Mouse (Mus musculus) induced T-regulatory cell, adult 2 months (primary cell): ENCODE results near the gene Xpot.

Source experiments
- DNase-seq: peaks from one replicate; pipeline ENCODE4 v3.0.0-alpha.2; 2012; ENCODE audit warnings: low read depth

The Xpot gene

GRCm38 (mm10) chr10:121622431-121622830, 3.7 kb downstream of the Xpot start:
- no peak for DNase-seq

- no peak for DNase-seq
These were observed 10.2 kb downstream of the Xpot start for GRCm38 (mm10) chr10:121615935-121616334.

- no peak for DNase-seq
These were observed 10.8 kb downstream of the Xpot start for GRCm38 (mm10) chr10:121615146-121615870.

- DNase-seq: no peak
These were observed 12.6 kb downstream of the Xpot start for GRCm38 (mm10) chr10:121613570-121613969.

- no peak for DNase-seq
These were observed 13.7 kb downstream of the Xpot start for GRCm38 (mm10) chr10:121612448-121612847.

DNA sequence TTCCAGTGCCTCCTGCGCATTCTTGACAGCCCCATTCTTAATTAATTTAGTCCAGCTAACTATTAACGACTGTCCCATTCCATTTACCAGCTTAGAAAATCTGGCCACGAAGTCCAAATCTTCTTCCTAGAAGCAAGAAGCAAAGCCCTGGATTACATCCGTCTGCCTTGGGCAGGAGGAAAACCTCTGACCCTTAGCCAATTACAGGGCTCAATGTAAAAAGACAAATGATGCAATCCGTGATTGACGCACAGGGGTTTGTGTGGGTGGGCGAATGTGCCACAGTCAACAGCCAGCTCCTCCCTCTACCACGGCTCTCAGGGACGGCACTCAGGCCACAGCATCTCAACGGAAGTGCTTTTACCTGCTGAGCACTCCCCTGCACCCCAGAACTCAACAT, 14.5 kb downstream of the Xpot start:
- DNase-seq: no peak

- no peak for DNase-seq
These were observed 18.0 kb downstream of the Xpot start for GRCm38 (mm10) chr10:121608177-121608576.

DNA sequence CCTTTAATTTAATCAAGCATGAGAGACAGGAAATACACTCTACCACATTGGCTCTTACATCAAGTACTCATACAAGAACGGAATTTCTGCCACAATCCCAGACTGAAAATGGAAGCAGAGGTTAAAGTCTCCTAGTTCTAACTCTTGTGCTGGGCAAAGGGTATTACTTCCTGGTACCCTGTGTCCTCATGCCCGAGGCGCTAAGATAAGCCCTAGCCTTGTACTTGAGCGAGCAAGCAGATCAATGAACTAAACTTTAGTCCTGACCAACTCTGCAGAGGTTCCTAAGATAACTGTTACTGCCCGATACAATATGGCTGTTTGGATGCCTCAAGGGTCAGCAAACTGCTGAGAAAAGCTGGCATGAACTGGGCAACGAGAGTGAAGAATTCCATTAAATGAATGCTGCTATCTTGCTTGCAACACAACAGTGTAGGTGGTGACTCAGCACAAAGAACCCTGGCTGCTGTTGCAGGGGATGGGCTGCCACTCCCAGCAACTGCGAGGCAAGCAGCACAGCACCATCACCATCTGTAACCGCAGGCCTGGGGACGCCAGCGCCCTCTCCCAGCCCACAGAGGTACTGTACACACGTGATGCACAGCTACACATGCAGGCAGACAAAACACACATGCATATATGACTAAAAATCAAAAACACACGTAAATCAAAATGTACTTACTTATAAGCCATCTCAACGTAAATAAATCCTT, 21.3 kb downstream of the Xpot start:
- DNase-seq: no peak

- no peak for DNase-seq
These were observed 22.6 kb downstream of the Xpot start for GRCm38 (mm10) chr10:121603556-121603955.

DNA sequence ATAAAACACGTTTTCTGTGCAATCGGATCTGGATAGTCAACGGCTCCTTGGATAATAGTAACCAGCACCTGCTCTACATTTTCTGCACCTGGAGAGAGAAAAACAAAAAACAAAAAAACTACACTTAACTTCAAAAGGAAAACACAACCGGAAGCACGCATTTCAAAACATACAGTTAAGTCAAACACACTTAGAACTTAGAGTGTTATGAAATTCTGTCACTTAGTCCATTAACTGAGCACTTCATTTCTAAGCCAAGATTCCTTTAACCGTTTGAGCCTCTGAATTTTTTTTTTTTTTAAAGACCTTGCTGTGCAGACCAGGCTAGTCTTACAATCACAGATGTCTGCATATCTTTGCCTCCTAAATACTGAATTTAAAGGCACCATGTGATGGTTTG, 24.9 kb downstream of the Xpot start:
- DNase-seq: no peak

- DNase-seq: no peak
These were observed 29.6 kb downstream of the Xpot start for GRCm38 (mm10) chr10:121596580-121596979.

- DNase-seq: no peak
These were observed 35.0 kb downstream of the Xpot start for GRCm38 (mm10) chr10:121591106-121591505.

DNA sequence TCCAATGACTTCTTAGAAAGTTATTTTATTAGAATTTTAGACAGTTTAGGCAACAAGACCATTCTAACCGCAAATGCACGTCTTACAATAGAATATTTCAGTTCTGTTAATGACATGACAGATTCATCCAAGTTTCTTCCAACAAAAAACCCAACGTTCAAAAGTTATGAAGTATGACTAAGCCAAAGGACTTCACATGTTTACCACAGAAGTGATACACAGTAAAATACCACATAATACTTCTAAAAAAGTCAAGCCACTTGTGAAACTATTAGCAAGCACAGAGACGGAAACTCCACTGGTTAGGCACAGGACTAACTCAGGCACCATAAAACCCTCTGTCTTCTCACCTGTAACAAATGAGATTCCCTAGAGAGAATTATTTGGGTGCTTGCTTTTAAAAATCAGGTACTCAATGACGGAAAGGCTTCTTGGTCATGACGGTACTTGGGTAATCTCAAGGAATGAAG, 38.7 kb downstream of the Xpot start:
- peak; percentile 68 for DNase-seq

- DNase-seq: peak; percentile 95
These were observed 39.3 kb downstream of the Xpot start, which contains the start of gene Tbk1 for GRCm38 (mm10) chr10:121586675-121587370. Gene Tbk1, minus strand, starts transcription at chr10:121586787.

DNA sequence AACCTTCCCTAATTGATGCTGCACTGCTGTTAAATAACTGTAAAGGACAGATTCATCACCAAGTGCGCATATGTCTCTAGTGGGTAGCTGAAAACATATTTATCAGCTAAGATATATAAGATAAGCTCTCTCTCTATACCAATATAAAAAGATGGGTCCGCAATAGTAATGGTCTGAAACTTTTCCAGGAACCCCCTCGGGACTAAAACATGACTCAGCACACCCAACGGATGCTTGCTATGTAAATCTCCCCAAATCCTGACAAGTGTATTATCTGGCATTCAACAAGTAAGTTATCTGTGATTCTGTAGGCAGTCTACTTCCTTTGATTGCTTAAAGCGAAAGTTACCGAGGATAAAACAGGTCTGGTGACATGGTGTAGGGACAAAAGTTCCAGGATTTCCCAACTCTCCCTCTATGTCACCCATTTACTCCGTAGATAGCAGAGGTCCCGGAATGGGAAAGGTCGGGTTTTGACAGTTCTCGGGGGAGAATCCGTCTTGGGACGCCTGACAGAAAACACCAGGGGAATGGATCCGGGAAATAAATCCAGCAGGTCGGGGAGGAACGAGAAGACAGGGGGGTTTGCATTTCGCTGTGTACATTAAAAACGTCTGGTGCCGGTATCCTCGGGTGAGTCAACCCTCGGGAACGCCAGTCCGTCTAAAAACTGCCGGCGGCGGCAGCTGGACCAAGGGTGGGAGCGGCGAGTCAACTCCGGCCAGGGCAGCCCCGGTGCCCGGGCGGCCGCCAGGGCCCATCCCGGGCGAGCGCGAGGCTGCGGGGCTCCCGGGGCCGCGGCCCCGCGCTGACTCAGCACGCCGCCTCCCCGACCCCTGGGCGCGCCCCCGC, 40.1 kb downstream of the Xpot start:
- peak; percentile 64 for DNase-seq

DNA sequence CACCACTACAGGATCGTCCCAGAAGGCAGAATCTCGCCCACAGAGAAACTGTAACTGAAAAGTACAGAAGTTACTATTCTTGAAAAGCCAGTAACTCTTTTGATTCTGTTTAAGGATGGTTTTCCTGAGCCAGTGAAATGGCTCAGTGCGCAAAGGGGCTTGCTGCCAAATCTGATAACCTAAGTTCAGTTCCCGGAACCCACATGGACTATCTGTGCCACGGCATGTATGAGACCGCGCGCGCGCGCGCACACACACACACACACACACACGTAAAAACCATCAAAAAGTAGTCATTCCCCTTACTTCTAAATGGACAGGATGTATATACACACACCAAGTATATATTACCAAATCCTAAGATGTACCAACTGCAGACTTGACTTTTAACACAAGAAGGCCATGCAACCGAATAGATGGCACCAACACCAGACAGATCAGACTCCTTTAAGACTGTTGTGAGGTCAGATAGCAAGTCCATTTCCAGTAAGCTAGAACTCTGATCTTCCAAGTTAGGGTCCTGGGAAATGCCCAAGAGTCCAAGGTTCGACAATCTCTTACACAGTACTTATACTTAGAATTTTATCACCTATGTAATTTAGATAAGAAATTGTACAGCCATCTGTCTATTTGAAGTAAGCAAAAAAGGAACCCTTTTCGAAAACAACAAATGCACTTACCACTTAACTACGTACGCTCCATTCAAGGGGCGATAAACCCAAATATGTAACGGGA, 40.9 kb downstream of the Xpot start:
- peak; percentile 42 for DNase-seq

GRCm38 (mm10) chr10:121584033-121584432, 42.1 kb downstream of the Xpot start:
- no peak for DNase-seq

GRCm38 (mm10) chr10:121583016-121583415, 43.1 kb downstream of the Xpot start:
- no peak for DNase-seq

- DNase-seq: no peak
These were observed 43.8 kb downstream of the Xpot start for GRCm38 (mm10) chr10:121582287-121582686.

DNA sequence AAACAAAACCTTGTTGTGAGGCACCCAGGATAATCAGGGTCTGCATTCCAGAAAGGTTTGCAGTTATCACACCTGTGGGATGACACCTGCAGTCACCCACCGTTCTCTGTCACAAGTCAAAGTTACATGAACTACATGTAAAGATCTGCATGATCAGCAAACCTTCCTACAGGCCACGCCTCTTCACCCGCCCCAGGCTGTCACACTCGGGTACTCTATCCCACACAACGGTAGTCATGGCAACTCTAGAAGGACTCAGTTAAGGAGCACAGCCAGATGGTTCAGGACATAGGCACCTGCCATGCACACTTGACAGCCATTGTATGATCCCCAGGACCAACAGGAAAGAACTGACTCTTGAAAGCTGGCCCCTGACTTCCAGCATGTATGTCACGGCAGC, 44.7 kb downstream of the Xpot start:
- peak; percentile 37 for DNase-seq

DNA sequence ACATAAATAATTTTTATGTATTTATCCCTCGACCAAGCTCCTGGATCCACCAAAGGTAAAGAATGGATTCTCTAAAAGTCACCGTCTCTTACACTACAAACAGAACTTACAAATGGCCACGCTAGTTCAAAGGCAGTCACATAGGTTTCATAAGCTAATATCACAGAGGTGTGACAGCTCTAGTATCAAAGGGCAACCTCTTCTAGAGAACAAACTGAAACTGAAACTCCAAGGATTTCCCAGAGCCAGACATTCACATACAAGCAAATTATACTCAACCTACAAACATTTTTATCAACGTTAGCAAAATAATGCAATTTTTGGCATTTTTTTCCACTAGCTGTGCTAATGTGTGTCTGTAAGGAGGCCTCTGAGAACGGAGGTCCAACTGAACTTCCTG, 45.8 kb downstream of the Xpot start:
- DNase-seq: peak; percentile 54
